Mouse (Mus musculus) lung, adult 18-20 months (tissue): Measurements from ENCODE around the gene Stx8.
A peak's percentile ranks its signal among the peaks of the same experiment; 100 is the strongest.

ENCODE experiments used
- DNase-seq, 2 experiments: peaks; one replicate each; pipeline ENCODE4 v3.0.0; 2022; ENCODE audit warnings: mixed read lengths in 2 of 2

Stx8 gene

DNA sequence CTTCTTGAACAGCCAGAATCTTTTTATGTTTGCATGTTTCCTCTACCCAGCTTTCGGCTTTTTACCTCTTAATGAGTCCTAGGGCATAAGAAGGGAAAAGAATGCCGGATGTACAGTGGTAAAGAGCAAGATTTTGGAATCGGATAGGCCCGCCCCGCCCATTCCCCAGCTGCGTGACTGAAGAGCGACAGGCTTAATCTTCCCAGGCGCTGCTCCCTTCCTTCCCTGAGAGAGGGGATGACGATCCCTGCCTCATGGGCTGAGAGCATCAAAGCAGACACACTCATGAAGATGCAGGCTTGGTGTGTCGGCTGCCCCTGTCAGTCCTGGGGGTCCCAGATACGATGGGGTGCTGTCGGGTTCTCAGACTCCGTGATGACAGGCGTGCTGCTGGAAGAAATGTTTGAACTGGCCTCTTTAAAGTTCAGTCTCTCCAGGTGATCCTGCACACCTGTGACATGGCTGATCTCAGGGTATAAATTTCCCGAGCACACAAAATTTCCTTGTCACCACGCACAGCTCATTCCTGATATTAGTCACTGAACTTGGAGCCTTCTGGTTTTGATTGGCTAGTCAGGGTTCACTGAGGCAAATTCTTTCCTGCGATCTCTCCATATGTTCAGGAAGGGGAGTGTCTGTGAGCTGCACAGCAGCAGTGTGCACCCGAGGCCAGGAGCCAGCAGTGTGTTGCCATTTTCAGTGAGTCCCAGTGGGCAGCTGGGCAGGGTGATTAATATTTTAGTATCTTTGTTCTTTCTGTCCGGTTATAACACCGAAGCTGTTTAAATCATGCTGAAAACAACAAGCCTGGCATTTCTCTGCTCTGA, 70.4 kb downstream of the Stx8 start:
- no peak for DNase-seq

- DNase-seq: peak; percentile 15 to 54
These were observed 71.1 kb downstream of the Stx8 start for GRCm38 (mm10) chr11:68037093-68037492.

DNA sequence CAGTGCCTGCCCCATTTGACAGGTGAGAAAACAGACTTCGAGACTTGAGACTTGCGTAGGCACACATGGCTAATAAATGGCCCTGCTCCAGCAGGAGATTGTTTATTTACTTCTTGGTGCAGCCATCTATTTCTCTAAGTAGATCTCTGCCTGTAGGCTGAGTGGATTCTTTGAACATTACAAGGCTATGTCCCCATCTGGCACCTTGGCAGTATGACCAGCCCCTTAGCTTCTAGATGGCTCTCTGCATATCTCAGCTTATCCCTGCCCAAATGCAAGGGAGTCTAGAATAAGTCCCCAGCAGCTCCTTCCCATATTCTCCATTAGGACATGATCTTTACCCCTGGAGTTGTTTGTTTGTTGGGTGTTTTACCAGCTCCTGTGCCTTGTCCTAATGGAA, 72.1 kb downstream of the Stx8 start:
- peak; percentile 26 to 48 for DNase-seq

GRCm38 (mm10) chr11:68044181-68044580, 78.2 kb downstream of the Stx8 start:
- DNase-seq: peak; percentile 42 to 50

DNA sequence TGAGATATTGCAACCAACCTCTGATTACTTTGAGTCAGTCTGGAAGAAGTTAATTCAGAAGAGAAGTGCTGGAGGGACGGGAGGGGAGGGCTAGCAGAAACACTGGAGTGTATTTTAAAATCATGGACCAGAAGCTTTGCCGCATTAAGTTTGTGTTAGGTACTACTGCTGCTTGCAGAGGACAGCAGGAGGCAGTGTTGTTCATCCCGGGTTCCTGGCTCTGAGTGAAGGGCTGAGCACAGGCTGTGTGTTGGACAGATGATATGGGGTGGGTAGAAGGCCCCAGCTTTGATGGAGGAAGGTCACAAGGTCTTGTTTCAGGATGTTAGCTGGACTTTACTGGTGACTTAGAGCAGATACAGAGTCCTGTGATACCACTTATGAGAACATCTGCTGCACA, 80.9 kb downstream of the Stx8 start:
- DNase-seq: no peak

- DNase-seq: no peak
These were observed 83.5 kb downstream of the Stx8 start for GRCm38 (mm10) chr11:68049261-68050165.

GRCm38 (mm10) chr11:68050725-68051124, 84.7 kb downstream of the Stx8 start:
- no peak for DNase-seq

- no peak for DNase-seq
These were observed 85.3 kb downstream of the Stx8 start for GRCm38 (mm10) chr11:68051305-68051704.

DNA sequence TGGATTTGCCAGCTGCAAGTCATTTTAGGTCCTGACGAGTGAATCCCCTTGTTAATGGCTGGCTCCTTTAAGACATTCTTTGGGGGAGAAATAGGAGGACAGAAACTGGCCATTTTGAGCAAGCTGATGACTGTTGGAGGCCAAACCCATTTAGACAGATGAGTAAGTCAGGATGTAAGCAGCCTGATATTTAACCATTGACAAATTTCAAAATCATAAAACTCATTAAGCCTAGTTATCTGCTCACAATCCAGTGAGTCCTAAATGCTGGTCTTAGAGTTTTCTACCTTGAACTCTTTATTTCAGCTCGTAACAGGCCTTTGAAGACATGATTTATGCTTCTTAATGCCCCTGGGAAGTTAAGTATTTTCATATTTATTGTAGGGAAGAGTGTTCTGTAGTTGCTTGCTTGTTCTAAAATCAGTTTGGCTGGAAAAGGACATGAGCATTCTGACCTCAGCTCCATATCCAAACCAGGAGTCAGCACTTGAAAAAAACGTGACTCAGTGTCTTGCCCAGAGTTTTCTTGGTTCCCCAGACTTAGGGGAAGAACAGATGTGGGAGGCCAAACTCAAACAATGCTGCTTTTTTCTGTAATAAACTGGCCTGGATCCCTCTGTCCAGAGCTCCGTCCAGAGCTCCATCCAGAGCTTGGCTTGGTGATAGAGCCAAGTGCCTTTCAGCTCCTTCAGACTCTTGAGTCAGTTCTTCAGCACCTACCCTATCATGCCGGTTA, 92.6 kb downstream of the Stx8 start:
- DNase-seq: no peak

GRCm38 (mm10) chr11:68060651-68061050, 94.7 kb downstream of the Stx8 start:
- no peak for DNase-seq

DNA sequence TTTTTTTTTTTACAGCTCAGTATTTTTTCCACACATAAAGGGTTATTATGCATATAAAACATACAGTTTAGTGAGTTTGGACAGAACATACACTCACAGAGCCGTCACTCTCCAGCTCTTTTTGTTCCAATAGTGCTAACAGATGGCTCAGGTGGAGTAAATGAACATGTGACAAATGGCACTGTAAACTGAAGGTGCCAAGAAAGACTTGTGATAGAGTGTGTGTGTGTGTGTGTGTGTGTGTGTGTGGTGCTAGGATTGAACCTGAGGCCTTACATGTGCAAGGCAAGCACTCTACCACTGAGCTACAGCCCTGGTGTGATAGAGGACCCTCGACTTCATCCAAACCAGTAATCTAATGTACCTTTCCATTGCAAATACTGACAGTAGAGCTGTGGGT, 96.1 kb downstream of the Stx8 start:
- DNase-seq: no peak

GRCm38 (mm10) chr11:68067806-68068205, 101.8 kb downstream of the Stx8 start:
- peak; percentile 18 to 39 for DNase-seq

DNA sequence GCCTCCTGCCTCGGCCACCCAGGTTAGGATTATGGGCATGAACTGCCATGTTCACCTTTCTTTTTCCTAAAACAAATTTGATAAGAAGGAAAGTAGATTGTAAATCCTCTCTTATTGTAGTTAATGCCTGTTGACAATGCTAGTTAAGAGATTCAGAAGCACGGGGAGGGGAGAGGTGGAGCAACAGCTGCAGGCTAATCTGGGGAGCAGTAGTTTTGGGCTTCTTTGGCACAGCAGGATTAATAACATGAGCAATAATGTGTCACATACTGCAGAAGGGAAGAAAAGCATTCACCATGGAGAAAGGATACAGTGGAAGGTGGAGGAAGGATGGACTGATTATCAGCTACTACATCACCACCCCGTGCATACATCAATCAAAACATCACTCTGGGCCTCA, 104.1 kb downstream of the Stx8 start:
- DNase-seq: no peak

- no peak for DNase-seq
These were observed 105.8 kb downstream of the Stx8 start for GRCm38 (mm10) chr11:68071836-68072235.

DNA sequence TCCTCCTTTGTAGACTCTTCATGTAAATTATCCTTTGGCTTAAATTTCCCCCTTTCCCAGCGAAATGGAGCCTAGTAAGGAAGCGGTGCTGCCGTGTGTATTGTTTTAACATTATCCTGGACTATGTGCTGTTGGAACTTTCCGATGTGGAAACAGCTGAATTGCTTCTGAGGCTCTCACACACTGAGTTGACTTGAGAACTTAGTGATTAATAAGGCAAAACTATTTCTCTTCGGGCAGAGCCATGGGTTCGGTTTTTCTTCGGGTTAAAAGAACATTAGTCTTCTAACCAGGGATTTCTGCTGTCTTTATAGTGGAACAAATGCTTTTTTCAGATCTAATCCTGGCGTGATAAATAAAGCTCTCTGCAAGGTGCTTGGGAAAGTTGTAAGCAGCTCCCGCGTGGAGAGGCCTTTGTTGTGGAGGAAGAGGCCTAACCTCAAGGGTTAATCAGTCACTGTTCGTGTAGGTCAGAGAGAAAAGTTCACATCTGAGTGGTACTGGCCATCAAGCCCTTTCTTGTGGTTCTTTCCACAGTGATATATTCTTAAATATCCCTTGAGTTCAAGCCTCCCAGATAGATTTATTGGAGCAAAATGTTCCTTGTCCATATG, 106.7 kb downstream of the Stx8 start:
- no peak for DNase-seq

DNA sequence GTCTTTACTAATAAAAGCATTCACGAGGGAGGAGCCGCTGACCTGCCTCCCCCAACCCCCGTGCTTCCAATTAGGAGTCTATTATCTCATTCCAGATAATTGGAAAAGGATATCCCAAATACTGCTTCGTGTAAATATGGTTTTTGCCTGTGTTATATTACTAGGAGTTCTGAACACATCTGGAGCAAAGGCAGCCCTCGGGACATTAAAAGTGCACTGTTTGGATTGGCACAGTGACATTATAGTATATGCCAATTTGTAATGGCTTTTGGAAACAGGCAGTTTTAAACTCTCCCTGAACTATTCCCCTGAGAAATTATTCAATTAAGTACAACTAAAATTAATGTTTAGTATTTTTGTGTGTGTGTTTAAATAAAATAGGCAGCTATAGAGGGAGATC, 108.7 kb downstream of the Stx8 start:
- DNase-seq: no peak

DNA sequence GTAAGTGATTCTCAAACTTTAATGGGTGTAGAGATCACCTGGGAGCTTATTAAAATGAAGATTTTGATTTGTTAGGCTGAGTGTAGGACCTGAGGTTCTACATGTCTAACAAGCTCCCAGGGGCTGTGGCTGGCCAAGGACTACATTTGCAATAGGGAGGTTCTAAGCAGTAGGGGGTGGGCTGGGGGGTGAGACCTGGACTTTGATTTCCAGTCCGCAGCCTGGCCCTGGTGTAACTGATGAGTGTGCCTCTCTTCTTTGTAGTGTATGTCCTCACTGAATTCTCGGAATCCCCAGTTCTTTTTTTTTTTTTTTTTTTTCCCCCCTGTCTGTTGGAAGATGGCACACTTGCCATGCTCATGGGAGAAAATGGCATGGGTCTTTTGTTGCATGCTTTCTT, 109.3 kb downstream of the Stx8 start:
- DNase-seq: no peak

- DNase-seq: no peak
These were observed 113.8 kb downstream of the Stx8 start for GRCm38 (mm10) chr11:68079756-68080155.

DNA sequence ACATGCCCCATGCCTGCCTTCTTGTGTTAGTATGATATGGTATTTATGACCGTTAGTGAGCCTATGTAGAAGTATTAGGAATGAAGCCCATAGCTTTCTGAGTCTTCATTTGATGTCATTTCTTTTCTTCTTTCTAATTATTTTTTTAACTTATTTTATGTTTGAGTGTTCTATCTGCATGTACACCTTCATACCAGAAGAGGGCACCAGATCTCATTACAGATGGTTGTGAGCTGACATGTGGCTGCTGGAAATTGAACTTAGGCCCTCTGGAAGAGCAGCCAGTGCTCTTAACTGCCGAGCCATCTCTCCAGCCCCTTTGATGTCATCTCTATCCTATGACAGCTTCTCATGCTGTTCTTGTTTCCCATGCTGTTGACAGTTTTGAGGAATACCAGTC, 115.0 kb downstream of the Stx8 start:
- DNase-seq: no peak

DNA sequence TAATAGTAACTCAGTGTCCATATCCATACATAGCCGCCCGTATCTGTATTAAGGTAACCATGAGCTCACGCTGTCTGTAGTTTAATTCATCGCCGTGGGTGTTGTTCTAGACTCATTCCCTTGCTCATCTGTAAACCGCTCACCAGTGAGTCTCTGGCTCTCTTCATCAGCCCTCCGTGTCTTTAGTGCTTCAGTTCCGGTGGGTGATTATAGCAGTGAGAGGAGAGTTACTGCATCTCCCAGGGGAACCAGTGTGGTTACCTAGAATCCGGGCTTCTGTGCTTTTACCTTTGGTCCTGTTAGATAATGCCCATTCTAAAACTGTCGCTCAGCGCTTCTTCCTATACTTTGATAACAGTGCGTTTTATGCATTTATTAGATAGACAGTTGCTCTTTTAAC, 116.8 kb downstream of the Stx8 start:
- no peak for DNase-seq

DNA sequence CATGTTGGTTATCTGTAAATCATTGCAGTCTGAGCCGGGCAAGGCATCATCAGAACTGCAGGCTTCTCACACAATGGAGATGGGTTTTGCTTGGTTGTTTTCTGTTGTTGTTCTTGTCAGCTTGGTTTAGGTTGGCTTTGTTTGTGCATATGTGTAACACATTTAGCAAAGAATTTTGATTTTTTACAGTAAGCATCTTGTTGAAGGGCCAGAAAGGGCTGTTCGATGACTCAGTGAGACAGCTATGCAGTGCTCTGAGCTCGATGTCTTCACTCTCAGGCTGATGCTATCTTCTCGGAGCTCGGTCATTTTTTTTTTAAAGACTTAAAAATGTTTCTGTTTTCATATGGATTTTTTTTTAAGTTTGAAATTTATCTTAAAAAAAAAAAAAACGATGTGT, 117.6 kb downstream of the Stx8 start:
- no peak for DNase-seq

GRCm38 (mm10) chr11:68086221-68086620, 120.2 kb downstream of the Stx8 start:
- no peak for DNase-seq

DNA sequence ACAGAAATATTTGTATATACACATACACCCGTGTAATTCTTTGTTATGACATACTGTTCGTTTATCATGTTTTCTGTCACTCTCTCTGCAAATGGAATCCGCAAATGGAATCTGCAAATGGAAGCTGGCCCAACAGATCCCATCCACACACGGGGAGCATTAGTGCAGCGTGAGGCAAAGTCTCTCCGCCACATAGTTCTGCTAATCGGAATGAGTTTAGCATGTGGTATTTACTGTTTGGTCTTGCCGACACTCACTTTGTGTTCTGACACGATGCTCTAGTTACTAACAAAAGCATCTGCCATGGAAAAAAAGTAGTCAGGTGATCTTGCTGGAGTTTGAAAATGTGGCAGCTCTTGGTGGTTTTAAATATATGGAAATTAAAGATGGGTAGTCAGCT, 123.4 kb downstream of the Stx8 start:
- DNase-seq: no peak
